Mouse (Mus musculus) hindbrain, postnatal 0 days (tissue): Measurements from ENCODE around the gene Vkorc1. TPM values are rescaled to one million over a fixed set of nuclear protein-coding genes. Genes with fewer than 3 reads are reported as not detected.
A peak's percentile ranks its signal among the peaks of the same experiment; 100 is the strongest.

Source experiments
- ATAC-seq: fragments of 200-750 bp; cut with Nextera tagmentation; 2 replicates; pipeline ENCODE4 v1.8.0; 2017; ENCODE audit warnings: mild to moderate bottlenecking, moderate TSS enrichment, moderate library complexity
- DNase-seq: peaks from one replicate; pipeline ENCODE4 v3.0.0-alpha.2; 2015; ENCODE audit warnings: low spot score
- H3K27ac ChIP-seq: fragments of 300-500 bp; sonication (generic); 2 replicates; pipeline ENCODE4 v1.5.1; 2014; ENCODE audit warnings: mild to moderate bottlenecking
- H3K27me3 ChIP-seq: fragments of 300-500 bp; sonication (generic); 2 replicates; pipeline ENCODE4 v1.6.1; 2014; ENCODE audit warnings: low read length, mixed read lengths; ENCODE audit not compliant: insufficient read depth
- H3K36me3 ChIP-seq: fragments of 300-500 bp; sonication (generic); 2 replicates; pipeline ENCODE4 v1.6.1; 2014; ENCODE audit warnings: low read length, mixed read lengths; ENCODE audit not compliant: insufficient read depth
- H3K4me1 ChIP-seq: fragments of 300-500 bp; sonication (generic); 2 replicates; pipeline ENCODE4 v1.6.1; 2014; ENCODE audit warnings: antibody characterized with exemption, low read length, mixed read lengths; ENCODE audit not compliant: insufficient read depth
- H3K4me2 ChIP-seq: fragments of 300-500 bp; sonication (generic); 2 replicates; pipeline ENCODE4 v1.6.1; 2014; ENCODE audit warnings: low read depth, mild to moderate bottlenecking, low read length, moderate library complexity, mixed read lengths
- H3K4me3 ChIP-seq: fragments of 300-500 bp; sonication (generic); 2 replicates; pipeline ENCODE4 v1.5.1; 2014; ENCODE audit warnings: low read length
- H3K9ac ChIP-seq: fragments of 300-500 bp; sonication (generic); replicated peaks from 2 replicates; pipeline ENCODE4 v1.6.1; 2014; ENCODE audit warnings: mild to moderate bottlenecking, low read length, moderate library complexity, mixed read lengths
- H3K9me3 ChIP-seq: fragments of 300-500 bp; sonication (generic); 2 replicates; pipeline ENCODE4 v1.6.1; 2016; ENCODE audit warnings: low read length, mixed read lengths
- CTCF ChIP-seq: IDR thresholded peaks from 2 replicates; pipeline ENCODE4 v1.5.1; 2016; ENCODE audit warnings: antibody characterized with exemption, control low read depth, low read depth
- WGBS: fragments of 180-500 bp; shearing (Covaris S2); extraction: QIAGEN DNeasy Blood & Tissue Kit; methylation state at CpG from one replicate; pipeline ENCODE4 v1.1.7; 2014; 5-methylcytosine and 5-hydroxymethylcytosine counted together
- polyA plus RNA-seq: library from polyadenylated mRNA; unstranded; fragments of >200 nt; fragmentation: Nextera tagmentation; extraction: Ambion mirVana; gene quantifications from 2 replicates; pipeline ENCODE4 v1.2.1, GENCODE M21; 2015
- total RNA-seq: library from RNA; depleted of rRNA; stranded (reverse); fragments of >200 nt; gene quantifications from 2 replicates; pipeline ENCODE4 v1.2.3, GENCODE M21; 2014

Vkorc1 gene
- total and polyA plus RNA-seq, 2 experiments from 2014 or later, result 43.0 to 79.8 TPM

- TF ChIP-seq CTCF, result no peak
- H3K4me1 ChIP-seq, result peaks cover 15% of the 10 kb centered on the region
- peak overlapping the region; percentile 92 for H3K9ac ChIP-seq
- peak; percentile 97 for ATAC-seq
- H3K27ac ChIP-seq, result peak overlapping the region; percentile 99
- H3K36me3 ChIP-seq, result peaks cover 22% of the 10 kb centered on the region
- no peaks in the 10 kb centered on the region for H3K9me3 ChIP-seq
- peak overlapping the region; percentile 75 for H3K4me2 ChIP-seq
- peak; percentile 99 for DNase-seq
- H3K27me3 ChIP-seq, result no peaks in the 10 kb centered on the region
- under 1% methylated on average over 38 of the region's 43 CpGs for whole genome bisulfite sequencing
- peak overlapping the region; percentile 92 for H3K4me3 ChIP-seq
Measured at GRCm38 (mm10) chr7:127875627-127876001, 19.8 kb downstream of the Vkorc1 start.

DNA sequence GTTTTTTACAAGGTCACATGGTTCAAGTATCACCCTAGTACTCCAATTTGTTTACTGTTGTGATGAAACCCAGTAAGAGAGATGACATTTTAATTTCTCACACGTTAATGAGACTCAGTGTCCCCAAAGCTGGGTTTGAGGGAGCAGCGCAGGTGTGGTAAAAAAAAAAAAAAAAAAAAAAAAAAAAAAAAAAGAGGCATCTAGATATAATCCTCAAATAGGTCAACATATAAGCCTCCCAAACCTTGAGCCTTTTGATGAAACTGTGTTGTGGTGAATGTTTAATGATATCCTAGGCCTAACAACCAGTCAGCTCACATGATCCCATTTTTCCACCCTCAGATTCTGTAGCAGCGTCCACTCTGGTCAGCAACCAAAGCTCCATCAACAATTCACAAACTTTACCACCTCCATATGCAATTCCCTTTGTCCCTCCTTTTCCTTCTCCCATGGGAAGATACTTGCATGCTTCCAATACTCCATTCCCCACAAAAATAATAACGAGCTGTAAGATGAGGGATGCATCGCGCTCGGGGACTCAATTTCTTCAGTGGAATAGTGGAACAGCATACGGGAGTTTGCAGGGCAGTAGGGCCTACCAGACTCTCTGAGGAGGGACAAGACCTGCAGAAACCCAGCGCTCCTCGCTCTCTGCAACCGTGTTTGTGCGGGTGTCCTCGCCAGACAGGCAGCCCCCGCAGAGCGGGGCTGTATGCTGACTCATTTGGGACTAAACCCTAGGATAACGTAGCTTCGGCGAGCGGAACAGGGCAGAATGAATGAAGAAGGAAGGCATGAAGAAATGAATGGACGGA is 20.4 kb downstream of the Vkorc1 start:
- Histone ChIP-seq H3K4me3 (peak overlapping the region; percentile 92), H3K4me2 (peak overlapping the region; percentile 75), H3K9ac (peak overlapping the region; percentile 92), H3K4me1 (peaks cover 15% of the 10 kb centered on the region), H3K9me3 (no peaks in the 10 kb centered on the region), H3K27me3 (no peaks in the 10 kb centered on the region), H3K27ac (peak overlapping the region; percentile 99), H3K36me3 (peaks cover 16% of the 10 kb centered on the region)
- ATAC-seq (peak; percentile 36), DNase-seq (no peak)
- no peak for TF ChIP-seq CTCF
- 4% methylated on average over 20 of the region's 20 CpGs for WGBS

GRCm38 (mm10) chr7:127870136-127870821 is 25.1 kb downstream of the Vkorc1 start:
- Histone ChIP-seq H3K27me3 (no peaks in the 10 kb centered on the region), H3K9ac (no peak overlapping the region), H3K36me3 (peaks cover 25% of the 10 kb centered on the region), H3K4me3 (no peak overlapping the region), H3K4me2 (no peak overlapping the region), H3K9me3 (no peaks in the 10 kb centered on the region), H3K27ac (no peak overlapping the region), H3K4me1 (peaks cover 12% of the 10 kb centered on the region)
- peak; percentile 47 for TF ChIP-seq CTCF
- DNase-seq (no peak), ATAC-seq (no peak)
- 83% methylated on average over 5 of the region's 5 CpGs for WGBS

DNA sequence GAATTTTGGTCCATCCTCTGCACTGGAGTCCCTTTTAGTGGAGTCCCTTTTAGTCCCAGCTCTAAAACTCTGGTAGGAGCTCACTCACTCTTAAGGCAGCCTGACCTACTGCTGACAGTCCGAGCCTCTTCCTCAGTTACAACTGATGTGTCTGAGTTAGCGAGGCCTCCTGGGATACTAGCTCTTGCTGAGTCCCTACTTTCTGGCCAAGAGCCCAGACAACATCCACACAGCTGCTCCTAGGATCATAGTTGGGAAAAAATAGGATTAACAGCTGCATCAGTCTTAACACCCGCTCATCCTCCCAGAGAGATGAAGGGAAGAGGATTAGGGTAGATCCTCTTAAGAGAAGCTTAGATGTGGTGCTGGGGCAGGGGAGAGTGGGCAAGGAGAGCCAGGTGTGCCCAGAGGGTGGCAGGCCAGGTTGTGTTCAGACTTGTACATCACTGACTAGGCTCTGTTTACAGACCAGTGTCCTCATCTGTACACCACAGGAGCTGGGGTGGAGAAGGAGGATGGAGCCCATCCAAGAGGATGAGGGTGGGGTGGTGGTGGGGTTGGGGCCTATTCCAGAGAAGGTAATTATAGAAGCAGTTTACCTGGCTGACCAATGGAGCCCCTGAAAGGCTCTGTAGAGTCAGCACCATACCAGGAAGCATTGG is 26.1 kb downstream of the Vkorc1 start:
- no peak for ATAC-seq
- Histone ChIP-seq H3K27ac (peak overlapping the region; percentile 20; the same call in 1 of the 2 replicates), H3K27me3 (no peaks in the 10 kb centered on the region), H3K9me3 (no peaks in the 10 kb centered on the region), H3K36me3 (peaks cover 32% of the 10 kb centered on the region), H3K4me3 (no peak overlapping the region), H3K4me2 (no peak overlapping the region), H3K9ac (peak overlapping the region; percentile 28; the same call in 1 of the 2 replicates), H3K4me1 (peaks cover 7% of the 10 kb centered on the region)
- no peak for TF ChIP-seq CTCF
- 42% methylated on average over 3 of the region's 3 CpGs for whole genome bisulfite sequencing
- DNase-seq, result peak; percentile 20

GRCm38 (mm10) chr7:127867641-127868040 is 27.8 kb downstream of the Vkorc1 start:
- H3K36me3 ChIP-seq, result peaks cover 32% of the 10 kb centered on the region
- no peak overlapping the region for H3K4me2 ChIP-seq
- no peak overlapping the region for H3K9ac ChIP-seq
- H3K4me1 ChIP-seq, result no peaks in the 10 kb centered on the region
- TF ChIP-seq CTCF, result no peak
- H3K27ac ChIP-seq, result no peak overlapping the region
- no peak for ATAC-seq
- DNase-seq, result no peak
- no peaks in the 10 kb centered on the region for H3K27me3 ChIP-seq
- no peak overlapping the region for H3K4me3 ChIP-seq
- WGBS, result 96% methylated on average over 18 of the region's 18 CpGs
- no peaks in the 10 kb centered on the region for H3K9me3 ChIP-seq

- no peak for ATAC-seq
- no peak overlapping the region for H3K4me3 ChIP-seq
- no peak for TF ChIP-seq CTCF
- no peaks in the 10 kb centered on the region for H3K9me3 ChIP-seq
- no peak overlapping the region for H3K4me2 ChIP-seq
- H3K4me1 ChIP-seq, result no peaks in the 10 kb centered on the region
- H3K9ac ChIP-seq, result no peak overlapping the region
- H3K36me3 ChIP-seq, result peaks cover 32% of the 10 kb centered on the region
- DNase-seq, result no peak
- H3K27me3 ChIP-seq, result no peaks in the 10 kb centered on the region
- WGBS, result 96% methylated on average over 12 of the region's 12 CpGs
- no peak overlapping the region for H3K27ac ChIP-seq
Measured at GRCm38 (mm10) chr7:127866434-127866833, 29.0 kb downstream of the Vkorc1 start.
